Mouse (Mus musculus): ENCODE measurements around the gene Cd151. TPM values are rescaled to one million over a fixed set of nuclear protein-coding genes. Genes with fewer than 3 reads are reported as not detected.
A peak's percentile ranks its signal among the peaks of the same experiment; 100 is the strongest.

The Cd151 gene
- polyA plus RNA-seq, 1 experiment from 2014 or later: 54.9 TPM

- no peak for ATAC-seq (ENCODE audit: low read depth)
Observed at GRCm38 (mm10) chr7:141459301-141459711, 7.9 kb upstream of the Cd151 start.

DNA sequence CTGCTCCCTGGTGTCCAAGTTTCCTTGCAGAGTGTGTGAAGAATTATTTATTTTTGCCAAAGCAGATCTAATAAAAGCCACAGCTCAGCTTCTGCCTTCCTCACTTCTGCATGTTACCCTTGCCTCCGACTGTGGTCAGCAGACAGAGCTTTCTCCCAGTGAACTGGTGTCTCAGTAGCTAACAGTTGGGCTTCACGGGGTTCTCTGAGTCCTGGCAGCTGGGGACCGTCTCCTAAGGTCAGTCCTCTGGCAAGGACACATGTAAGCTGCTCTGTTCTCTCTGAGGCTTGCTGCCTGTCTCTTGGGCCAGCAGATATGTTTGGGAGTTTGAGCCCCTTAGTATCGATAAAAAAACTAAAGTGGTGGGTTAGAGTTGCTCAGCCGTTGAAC, 7.2 kb upstream of the Cd151 start:
- peaks cover 16% of the 10 kb centered on the region for H3K4me1 ChIP-seq (ENCODE audit: control insufficient read depth, insufficient read depth, low read length)
- no peaks in the 10 kb centered on the region for H3K9me3 ChIP-seq (ENCODE audit: control insufficient read depth, low read length)
- ATAC-seq (ENCODE audit: low read depth) (no peak), DNase-seq (ENCODE audit: low spot score) (no peak)
- 64% methylated on average over 5 of the region's 5 CpGs for WGBS
- no peak overlapping the region for H3K9ac ChIP-seq (ENCODE audit: low read depth, low read length)
- no peak overlapping the region for H3K4me3 ChIP-seq (ENCODE audit: low read depth, low read length)
- H3K27ac ChIP-seq (replicated peaks; ENCODE audit: low read depth, low read length): no peak overlapping the region
- no peak overlapping the region for H3K4me2 ChIP-seq (ENCODE audit: low read depth, low read length)
- H3K36me3 ChIP-seq (ENCODE audit: control insufficient read depth, insufficient read depth, low read length): no peaks in the 10 kb centered on the region
- H3K27me3 ChIP-seq (replicated peaks; ENCODE audit: control insufficient read depth, insufficient read depth, low read length): peaks cover 57% of the 10 kb centered on the region

More at GRCm38 (mm10) chr7:141459301-141459711, 7.9 kb upstream of the Cd151 start:
- no peak overlapping the region for H3K27ac ChIP-seq (replicated peaks; ENCODE audit: low read depth, low read length)
- peaks cover 9% of the 10 kb centered on the region; the same call in 1 of the 2 replicates for H3K4me1 ChIP-seq (ENCODE audit: control insufficient read depth, insufficient read depth, low read length)
- no peaks in the 10 kb centered on the region for H3K36me3 ChIP-seq (ENCODE audit: control insufficient read depth, insufficient read depth, low read length)
- no peaks in the 10 kb centered on the region for H3K9me3 ChIP-seq (ENCODE audit: control insufficient read depth, low read length)
- H3K9ac ChIP-seq (ENCODE audit: low read depth, low read length): no peak overlapping the region
- DNase-seq (ENCODE audit: low spot score): no peak
- peaks cover 50% of the 10 kb centered on the region for H3K27me3 ChIP-seq (replicated peaks; ENCODE audit: control insufficient read depth, insufficient read depth, low read length)
- 88% methylated on average over 17 of the region's 17 CpGs for WGBS
- H3K4me3 ChIP-seq (ENCODE audit: low read depth, low read length): no peak overlapping the region
- H3K4me2 ChIP-seq (ENCODE audit: low read depth, low read length): no peak overlapping the region

DNA sequence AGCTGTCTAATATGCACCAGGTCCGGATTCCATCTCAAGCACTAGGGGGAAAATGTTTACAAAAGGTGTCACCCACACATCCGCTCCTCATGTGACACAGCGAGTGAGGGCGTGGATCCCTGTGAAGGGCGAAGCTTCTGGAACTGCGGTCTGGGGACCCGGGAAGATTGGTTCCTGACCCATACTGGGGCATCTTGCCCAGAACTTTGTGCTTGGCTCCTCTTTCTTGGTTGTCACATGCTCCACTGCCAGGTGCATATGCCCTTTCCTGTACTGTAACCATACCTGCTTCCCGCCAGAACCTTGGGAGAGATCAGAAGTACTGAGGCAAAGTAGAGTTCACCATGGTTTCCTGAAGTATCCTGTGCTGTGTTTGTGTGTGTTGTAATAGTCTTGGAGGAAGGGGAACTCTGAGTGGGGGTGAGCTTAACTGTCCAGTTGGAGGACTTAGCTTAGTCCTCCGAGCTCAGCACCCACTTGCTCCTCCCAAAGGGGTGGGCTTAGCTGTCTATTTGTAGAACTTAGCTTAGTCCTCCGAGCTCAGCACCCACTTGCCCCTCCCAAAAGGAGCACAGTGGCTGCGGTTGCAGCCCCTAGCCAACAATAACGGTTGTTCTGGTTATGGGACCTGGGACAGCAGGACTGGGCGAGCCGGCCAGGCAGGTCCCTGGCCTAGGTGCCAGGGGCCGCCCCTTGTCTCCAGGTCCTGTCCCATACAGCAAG, 6.6 kb upstream of the Cd151 start, which contains the start of gene Cracr2b:
Cracr2b (plus strand) TSS at position 704 of the 723 bp plus-strand sequence.
- no peaks in the 10 kb centered on the region for H3K9me3 ChIP-seq (ENCODE audit: control insufficient read depth, low read length)
- peaks cover 63% of the 10 kb centered on the region for H3K27me3 ChIP-seq (replicated peaks; ENCODE audit: control insufficient read depth, insufficient read depth, low read length)
- H3K9ac ChIP-seq (ENCODE audit: low read depth, low read length): peak within 1 kb of the TSS; percentile 54
- peak within 1 kb of the TSS; percentile 38 for H3K4me3 ChIP-seq (ENCODE audit: low read depth, low read length)
- H3K27ac ChIP-seq (replicated peaks; ENCODE audit: low read depth, low read length): no peak within 1 kb of the TSS
- 73% methylated on average over 15 of the region's 15 CpGs for WGBS
- peak within 1 kb of the TSS; percentile 70 for H3K4me2 ChIP-seq (ENCODE audit: low read depth, low read length)
- H3K36me3 ChIP-seq (ENCODE audit: control insufficient read depth, insufficient read depth, low read length): no peaks in the 10 kb centered on the region
- ATAC-seq (ENCODE audit: low read depth) (no peak), DNase-seq (ENCODE audit: low spot score) (no peak)
- H3K4me1 ChIP-seq (ENCODE audit: control insufficient read depth, insufficient read depth, low read length): peaks cover 21% of the 10 kb centered on the region

GRCm38 (mm10) chr7:141461521-141462332, 5.5 kb upstream of the Cd151 start:
- Histone ChIP-seq H3K36me3 (ENCODE audit: control insufficient read depth, insufficient read depth, low read length) (no peaks in the 10 kb centered on the region), H3K4me3 (ENCODE audit: low read depth, low read length) (peak overlapping the region; percentile 38), H3K9ac (ENCODE audit: low read depth, low read length) (peak overlapping the region; percentile 54), H3K27ac (replicated peaks; ENCODE audit: low read depth, low read length) (no peak overlapping the region), H3K27me3 (replicated peaks; ENCODE audit: control insufficient read depth, insufficient read depth, low read length) (peaks cover 69% of the 10 kb centered on the region), H3K9me3 (ENCODE audit: control insufficient read depth, low read length) (no peaks in the 10 kb centered on the region), H3K4me1 (ENCODE audit: control insufficient read depth, insufficient read depth, low read length) (peaks cover 26% of the 10 kb centered on the region), H3K4me2 (ENCODE audit: low read depth, low read length) (peak overlapping the region; percentile 70)
- DNase-seq (ENCODE audit: low spot score) (no peak), ATAC-seq (ENCODE audit: low read depth) (no peak)
- 4% methylated on average over 27 of the region's 59 CpGs for WGBS

DNA sequence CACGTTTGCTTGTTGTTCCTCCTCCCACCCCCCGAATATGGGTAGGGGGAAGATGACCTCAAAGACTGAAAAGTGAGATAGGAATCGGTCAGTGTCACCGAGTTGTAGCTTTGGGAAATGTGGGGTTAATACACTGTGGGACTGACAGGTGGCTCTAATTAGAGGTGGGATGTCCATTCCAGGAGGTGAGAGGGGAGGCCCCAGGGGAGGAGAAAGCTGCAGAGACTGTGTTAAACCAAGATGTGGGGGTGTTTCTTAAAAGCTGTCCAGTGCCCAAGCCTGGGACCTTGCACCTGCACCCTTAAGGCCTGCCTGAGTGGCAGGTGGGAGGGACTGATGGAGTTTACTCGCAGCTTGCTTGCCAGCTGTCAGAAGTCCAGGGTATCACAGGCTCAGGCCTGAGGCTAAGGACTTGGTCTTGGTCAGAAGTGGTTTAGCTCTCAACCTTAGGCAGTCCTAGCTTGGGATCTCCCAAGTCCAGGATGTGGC, 4.8 kb upstream of the Cd151 start:
- no peak for ATAC-seq (ENCODE audit: low read depth)
- Histone ChIP-seq H3K4me2 (ENCODE audit: low read depth, low read length) (peak overlapping the region; percentile 70), H3K4me3 (ENCODE audit: low read depth, low read length) (peak overlapping the region; percentile 38), H3K36me3 (ENCODE audit: control insufficient read depth, insufficient read depth, low read length) (no peaks in the 10 kb centered on the region), H3K27me3 (replicated peaks; ENCODE audit: control insufficient read depth, insufficient read depth, low read length) (peaks cover 69% of the 10 kb centered on the region), H3K4me1 (ENCODE audit: control insufficient read depth, insufficient read depth, low read length) (peaks cover 31% of the 10 kb centered on the region), H3K9me3 (ENCODE audit: control insufficient read depth, low read length) (no peaks in the 10 kb centered on the region), H3K9ac (ENCODE audit: low read depth, low read length) (peak overlapping the region; percentile 54; the same call in 1 of the 2 replicates), H3K27ac (replicated peaks; ENCODE audit: low read depth, low read length) (no peak overlapping the region)
- DNase-seq (ENCODE audit: low spot score): no peak
- 4% methylated on average over 5 of the region's 5 CpGs for WGBS

DNA sequence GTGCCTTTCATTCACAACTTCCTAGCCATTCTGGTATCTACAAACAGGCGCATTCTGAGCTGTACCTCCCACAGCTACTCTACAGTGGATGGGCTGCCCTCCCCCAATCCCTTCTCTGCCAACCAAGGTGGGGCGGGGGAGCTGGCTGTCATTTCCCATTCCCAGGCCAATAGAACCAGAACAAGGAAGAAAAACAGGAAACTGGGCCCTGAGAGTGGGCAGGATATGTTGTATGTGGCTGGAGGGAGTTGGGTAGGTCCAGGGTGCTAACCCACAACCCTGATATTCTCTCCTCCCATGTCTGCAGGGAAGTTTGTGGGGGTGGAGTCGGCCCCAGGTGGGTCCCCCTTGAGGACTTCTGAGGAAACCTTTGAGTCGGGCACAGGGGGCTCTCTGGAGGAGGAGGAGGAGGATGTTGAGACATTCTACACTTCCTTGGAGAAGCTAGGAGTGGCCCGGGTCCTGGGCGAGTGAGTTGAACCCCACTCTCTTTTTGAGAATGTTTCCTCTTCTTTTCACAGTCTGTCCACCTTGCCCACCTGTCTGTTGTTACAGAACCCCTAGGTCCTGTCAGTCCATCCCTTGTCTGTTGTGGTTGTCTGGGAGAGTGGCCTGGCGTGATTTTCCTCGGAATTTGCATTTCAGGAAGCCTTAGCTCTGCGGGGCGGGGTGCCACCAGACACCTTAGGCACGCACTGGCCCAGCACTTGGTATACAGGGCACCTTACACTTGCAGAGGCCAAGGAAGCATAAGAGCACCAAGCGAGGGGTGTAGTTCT, 3.2 kb upstream of the Cd151 start:
- no peak for DNase-seq (ENCODE audit: low spot score)
- H3K4me2 ChIP-seq (ENCODE audit: low read depth, low read length): peak overlapping the region; percentile 51
- H3K27me3 ChIP-seq (replicated peaks; ENCODE audit: control insufficient read depth, insufficient read depth, low read length): peaks cover 69% of the 10 kb centered on the region
- WGBS: 26% methylated on average over 12 of the region's 12 CpGs
- peak overlapping the region; percentile 25 for H3K4me3 ChIP-seq (ENCODE audit: low read depth, low read length)
- no peak for ATAC-seq (ENCODE audit: low read depth)
- H3K9ac ChIP-seq (ENCODE audit: low read depth, low read length): peak overlapping the region; percentile 27; the same call in 1 of the 2 replicates
- no peak overlapping the region for H3K27ac ChIP-seq (replicated peaks; ENCODE audit: low read depth, low read length)
- H3K4me1 ChIP-seq (ENCODE audit: control insufficient read depth, insufficient read depth, low read length): peaks cover 40% of the 10 kb centered on the region
- no peaks in the 10 kb centered on the region for H3K9me3 ChIP-seq (ENCODE audit: control insufficient read depth, low read length)
- H3K36me3 ChIP-seq (ENCODE audit: control insufficient read depth, insufficient read depth, low read length): no peaks in the 10 kb centered on the region

- 8% methylated on average over 32 of the region's 38 CpGs for WGBS
- peaks cover 47% of the 10 kb centered on the region for H3K4me1 ChIP-seq (ENCODE audit: control insufficient read depth, insufficient read depth, low read length)
- H3K27ac ChIP-seq (replicated peaks; ENCODE audit: low read depth, low read length): no peak overlapping the region
- peaks cover 63% of the 10 kb centered on the region for H3K27me3 ChIP-seq (replicated peaks; ENCODE audit: control insufficient read depth, insufficient read depth, low read length)
- peak overlapping the region; percentile 27; the same call in 1 of the 2 replicates for H3K9ac ChIP-seq (ENCODE audit: low read depth, low read length)
- H3K36me3 ChIP-seq (ENCODE audit: control insufficient read depth, insufficient read depth, low read length): 0 out of 2 replicates have a peak, but pooled peaks cover 5% of the 10 kb centered on the region
- no peak for DNase-seq (ENCODE audit: low spot score)
- no peaks in the 10 kb centered on the region for H3K9me3 ChIP-seq (ENCODE audit: control insufficient read depth, low read length)
- ATAC-seq (ENCODE audit: low read depth): no peak
- H3K4me2 ChIP-seq (ENCODE audit: low read depth, low read length): peak overlapping the region; percentile 51
- H3K4me3 ChIP-seq (ENCODE audit: low read depth, low read length): peak overlapping the region; percentile 25
Observed at GRCm38 (mm10) chr7:141464603-141465201, 2.5 kb upstream of the Cd151 start.
